Mouse (Mus musculus) intestine, postnatal 0 days (tissue): ENCODE data around the gene Ankrd50. TPM values are rescaled to one million over a fixed set of nuclear protein-coding genes. Genes with fewer than 3 reads are reported as not detected.

Experiments used
- ATAC-seq: fragments of 200-750 bp; cut with Nextera tagmentation; 2 replicates; pipeline ENCODE4 v1.8.0; 2017; ENCODE audit warnings: mild to moderate bottlenecking, moderate TSS enrichment, moderate library complexity
- H3K27ac ChIP-seq: fragments of 300-500 bp; sonication (generic); 2 replicates; pipeline ENCODE4 v1.5.1; 2014; ENCODE audit warnings: mild to moderate bottlenecking, low read depth, low read length, moderate library complexity
- H3K27me3 ChIP-seq: fragments of 300-500 bp; sonication (generic); replicated peaks from 2 replicates; pipeline ENCODE4 v1.6.1; 2014; ENCODE audit warnings: low read length, mixed read lengths; ENCODE audit not compliant: control insufficient read depth, insufficient read depth
- H3K36me3 ChIP-seq: fragments of 300-500 bp; sonication (generic); 2 replicates; pipeline ENCODE4 v1.6.1; 2014; ENCODE audit warnings: mild to moderate bottlenecking, moderate library complexity; ENCODE audit not compliant: control insufficient read depth, insufficient read depth
- H3K4me1 ChIP-seq: fragments of 300-500 bp; sonication (generic); replicated peaks from 2 replicates; pipeline ENCODE4 v1.6.1; 2014; ENCODE audit warnings: antibody characterized with exemption, low read length, mixed read lengths; ENCODE audit not compliant: control insufficient read depth, insufficient read depth
- H3K4me2 ChIP-seq: fragments of 300-500 bp; sonication (generic); replicated peaks from 2 replicates; pipeline ENCODE4 v1.6.1; 2014; ENCODE audit warnings: low read depth, mild to moderate bottlenecking, moderate library complexity
- H3K4me3 ChIP-seq: fragments of 300-500 bp; sonication (generic); 2 replicates; pipeline ENCODE4 v1.5.1; 2014; ENCODE audit warnings: low read depth, low read length
- H3K9ac ChIP-seq: fragments of 300-500 bp; sonication (generic); 2 replicates; pipeline ENCODE4 v1.6.1; 2014; ENCODE audit warnings: mild to moderate bottlenecking, low read depth, low read length
- H3K9me3 ChIP-seq: fragments of 300-500 bp; sonication (generic); 2 replicates; pipeline ENCODE4 v1.6.1; 2016; ENCODE audit warnings: mixed run types; ENCODE audit not compliant: control insufficient read depth
- CTCF ChIP-seq: sonication (generic); IDR thresholded peaks from 2 replicates; pipeline ENCODE4 v1.5.1; 2016; ENCODE audit warnings: low read depth, mild to moderate bottlenecking, control low read depth, antibody characterized with exemption, moderate library complexity
- WGBS: fragments of 180-500 bp; shearing (Covaris S2); extraction: QIAGEN DNeasy Blood & Tissue Kit; methylation state at CpG from one replicate; pipeline ENCODE4 v1.1.7; 2014; 5-methylcytosine and 5-hydroxymethylcytosine counted together
- polyA plus RNA-seq: library from polyadenylated mRNA; unstranded; fragments of >200 nt; fragmentation: Nextera tagmentation; extraction: Ambion mirVana; gene quantifications from 2 replicates; pipeline ENCODE4 v1.2.1, GENCODE M21; 2015

Ankrd50 gene
- polyA plus RNA-seq, 1 experiment from 2014 or later = 6.9 TPM

GRCm38 (mm10) chr3:38440564-38440991 is 44.1 kb downstream of the Ankrd50 start:
- no peaks in the 10 kb centered on the region for H3K27me3 ChIP-seq
- no peak for ATAC-seq
- no peaks in the 10 kb centered on the region for H3K4me1 ChIP-seq
- H3K4me3 ChIP-seq = no peak overlapping the region
- no peaks in the 10 kb centered on the region for H3K36me3 ChIP-seq
- WGBS = 84% methylated on average over 7 of the region's 7 CpGs
- no peak overlapping the region for H3K27ac ChIP-seq
- H3K4me2 ChIP-seq = no peak overlapping the region
- TF ChIP-seq CTCF = no peak
- H3K9me3 ChIP-seq = no peaks in the 10 kb centered on the region
- no peak overlapping the region for H3K9ac ChIP-seq

GRCm38 (mm10) chr3:38436596-38436995 is 48.0 kb downstream of the Ankrd50 start:
- H3K4me2 ChIP-seq = no peak overlapping the region
- TF ChIP-seq CTCF = no peak
- no peak overlapping the region for H3K4me3 ChIP-seq
- no peak for ATAC-seq
- H3K27me3 ChIP-seq = no peaks in the 10 kb centered on the region
- WGBS = 92% methylated on average over 3 of the region's 3 CpGs
- H3K9ac ChIP-seq = no peak overlapping the region
- no peaks in the 10 kb centered on the region; the same call in 1 of the 2 replicates for H3K4me1 ChIP-seq
- H3K9me3 ChIP-seq = no peaks in the 10 kb centered on the region
- H3K27ac ChIP-seq = no peak overlapping the region
- no peaks in the 10 kb centered on the region for H3K36me3 ChIP-seq

- WGBS = 71% methylated on average over 6 of the region's 6 CpGs
- no peak overlapping the region for H3K9ac ChIP-seq
- no peaks in the 10 kb centered on the region for H3K36me3 ChIP-seq
- H3K27me3 ChIP-seq = no peaks in the 10 kb centered on the region
- ATAC-seq = no peak
- no peak for TF ChIP-seq CTCF
- no peak overlapping the region for H3K4me2 ChIP-seq
- H3K27ac ChIP-seq = no peak overlapping the region
- H3K9me3 ChIP-seq = no peaks in the 10 kb centered on the region
- no peaks in the 10 kb centered on the region; the same call in 1 of the 2 replicates for H3K4me1 ChIP-seq
- H3K4me3 ChIP-seq = no peak overlapping the region
Observed at GRCm38 (mm10) chr3:38435828-38436227, 48.8 kb downstream of the Ankrd50 start.

- ATAC-seq = no peak
- no peak for TF ChIP-seq CTCF
- Histone ChIP-seq H3K27me3 (no peaks in the 10 kb centered on the region), H3K4me2 (no peak overlapping the region), H3K9me3 (no peaks in the 10 kb centered on the region), H3K4me1 (no peaks in the 10 kb centered on the region; the same call in 1 of the 2 replicates), H3K27ac (no peak overlapping the region), H3K36me3 (no peaks in the 10 kb centered on the region), H3K9ac (no peak overlapping the region), H3K4me3 (no peak overlapping the region)
- WGBS = 88% methylated on average over 2 of the region's 2 CpGs
Observed at GRCm38 (mm10) chr3:38434486-38434885, 50.2 kb downstream of the Ankrd50 start.

- Histone ChIP-seq H3K9me3 (no peaks in the 10 kb centered on the region), H3K4me1 (no peaks in the 10 kb centered on the region; the same call in 1 of the 2 replicates), H3K9ac (no peak overlapping the region), H3K27me3 (no peaks in the 10 kb centered on the region), H3K4me2 (no peak overlapping the region), H3K27ac (no peak overlapping the region), H3K4me3 (no peak overlapping the region), H3K36me3 (no peaks in the 10 kb centered on the region)
- TF ChIP-seq CTCF = no peak
- 36% methylated on average over 11 of the region's 11 CpGs for WGBS
- ATAC-seq = no peak
Observed at GRCm38 (mm10) chr3:38433495-38434464, 50.9 kb downstream of the Ankrd50 start.

- Histone ChIP-seq H3K9me3 (no peaks in the 10 kb centered on the region), H3K27me3 (no peaks in the 10 kb centered on the region), H3K9ac (no peak overlapping the region), H3K27ac (no peak overlapping the region), H3K4me2 (no peak overlapping the region), H3K36me3 (no peaks in the 10 kb centered on the region), H3K4me1 (no peaks in the 10 kb centered on the region; the same call in 1 of the 2 replicates), H3K4me3 (no peak overlapping the region)
- 78% methylated on average over 5 of the region's 5 CpGs for WGBS
- no peak for ATAC-seq
- TF ChIP-seq CTCF = no peak
Observed at GRCm38 (mm10) chr3:38431461-38431860, 53.2 kb downstream of the Ankrd50 start.
